Mouse (Mus musculus) MEL (cell line): ENCODE results near the gene Tmem11. TPM values are rescaled to one million over a fixed set of nuclear protein-coding genes. Genes with fewer than 3 reads are reported as not detected.

Source experiments
- DNase-seq: peaks from one replicate; pipeline ENCODE4 v3.0.0; 2011; ENCODE audit warnings: low read depth, low spot score
- H3K27ac ChIP-seq: 2 replicates; pipeline ENCODE4 v1.5.1; 2012; ENCODE audit warnings: low read depth, mild to moderate bottlenecking, control low read depth, low read length, moderate library complexity; ENCODE audit not compliant: control insufficient read depth
- H3K27me3 ChIP-seq, 2 experiments: fragments of 150-350 bp in 1 of 2; sonication (generic) in 1 of 2; 2 replicates each; pipeline ENCODE4 v1.6.1; 2012; ENCODE audit warnings: low read length in 2 of 2, mild to moderate bottlenecking in 2 of 2, improper control_type of control experiment in 1 of 2, moderate library complexity in 1 of 2; ENCODE audit not compliant: insufficient read depth in 2 of 2, control insufficient read depth in 1 of 2
- H3K36me3 ChIP-seq, 2 experiments: 2 replicates each; pipeline ENCODE4 v1.6.1; 2012 to 2014; ENCODE audit warnings: low read length in 2 of 2, improper control_type of control experiment in 1 of 2, inconsistent platforms in 1 of 2, mild to moderate bottlenecking in 1 of 2; ENCODE audit not compliant: insufficient read depth in 2 of 2, control insufficient read depth in 1 of 2
- H3K4me1 ChIP-seq, 2 experiments: fragments of 150-350 bp in 1 of 2; sonication (generic) in 1 of 2; 2 replicates each; pipeline ENCODE4 v1.6.1; 2012; ENCODE audit warnings: low read length in 2 of 2, improper control_type of control experiment in 1 of 2, mild to moderate bottlenecking in 1 of 2; ENCODE audit not compliant: insufficient read depth in 2 of 2, control insufficient read depth in 1 of 2
- H3K4me3 ChIP-seq, 2 experiments: fragments of 150-350 bp in 1 of 2; sonication (generic) in 1 of 2; 2 replicates each; pipeline ENCODE4 v1.5.1; 2012; ENCODE audit warnings: low read depth in 2 of 2, low read length in 2 of 2, mild to moderate bottlenecking in 2 of 2, moderate library complexity in 2 of 2, control low read depth in 1 of 2, improper control_type of control experiment in 1 of 2; ENCODE audit not compliant: control insufficient read depth in 1 of 2, insufficient read depth in 1 of 2
- H3K79me2 ChIP-seq: 2 replicates; pipeline ENCODE4 v1.6.1; 2012; ENCODE audit warnings: mild to moderate bottlenecking, low read length, moderate library complexity; ENCODE audit not compliant: control insufficient read depth, poor library complexity, insufficient read depth
- H3K9ac ChIP-seq: 2 replicates; pipeline ENCODE4 v1.6.1; 2012; ENCODE audit warnings: low read depth, mild to moderate bottlenecking, control low read depth, low read length, moderate library complexity; ENCODE audit not compliant: control insufficient read depth, poor library complexity, severe bottlenecking
- H3K9me3 ChIP-seq: fragments of 150-350 bp; sonication (generic); replicated peaks from 2 replicates; pipeline ENCODE4 v1.6.1; 2012; ENCODE audit warnings: mild to moderate bottlenecking, low read length, improper control_type of control experiment, moderate library complexity; ENCODE audit not compliant: insufficient read depth
- CHD2 ChIP-seq: IDR thresholded peaks from 2 replicates; pipeline ENCODE4 v1.6.1; 2011; ENCODE audit warnings: low read length, improper control_type of control experiment
- E2F4 ChIP-seq: IDR thresholded peaks from 2 replicates; pipeline ENCODE4 v1.6.1; 2011; ENCODE audit warnings: low read depth, low read length, improper control_type of control experiment, borderline replicate concordance
- HCFC1 ChIP-seq: IDR thresholded peaks from 2 replicates; pipeline ENCODE4 v1.6.1; 2012; ENCODE audit warnings: low read depth, mild to moderate bottlenecking, inconsistent platforms, low read length, improper control_type of control experiment, moderate library complexity
- KAT2A ChIP-seq: conservative IDR thresholded peaks from 2 replicates; pipeline ENCODE4 v1.6.1; 2012; ENCODE audit warnings: low read depth, low read length, improper control_type of control experiment, inconsistent platforms
- MAZ ChIP-seq: IDR thresholded peaks from 2 replicates; pipeline ENCODE4 v1.6.1; 2012; ENCODE audit warnings: low read depth, mild to moderate bottlenecking, inconsistent platforms, low read length, improper control_type of control experiment
- MEF2A ChIP-seq: IDR thresholded peaks from 2 replicates; pipeline ENCODE4 v1.6.1; 2014; ENCODE audit warnings: low read depth, mild to moderate bottlenecking, inconsistent platforms, low read length, improper control_type of control experiment; ENCODE audit not compliant: poor library complexity, insufficient replicate concordance, severe bottlenecking; ENCODE audit errors: extremely low read depth
- NELFE ChIP-seq: IDR thresholded peaks from 2 replicates; pipeline ENCODE4 v1.6.1; 2011; ENCODE audit warnings: low read depth, low read length, improper control_type of control experiment
- POLR2A ChIP-seq, 2 experiments: IDR thresholded peaks; 2 replicates each; pipeline ENCODE4 v1.6.1; 2011 to 2012; ENCODE audit warnings: low read length in 2 of 2, mild to moderate bottlenecking in 2 of 2, control low read depth in 1 of 2, improper control_type of control experiment in 1 of 2, low read depth in 1 of 2, moderate library complexity in 1 of 2; ENCODE audit not compliant: control insufficient read depth in 1 of 2, insufficient read depth in 1 of 2, poor library complexity in 1 of 2
- RCOR1 ChIP-seq: IDR thresholded peaks from 2 replicates; pipeline ENCODE4 v1.6.1; 2012; ENCODE audit warnings: low read depth, mild to moderate bottlenecking, inconsistent platforms, low read length, improper control_type of control experiment
- TAL1 ChIP-seq: IDR thresholded peaks from 2 replicates; pipeline ENCODE4 v1.6.1; 2012; ENCODE audit warnings: mild to moderate bottlenecking, inconsistent platforms, low read length, moderate library complexity, mixed read lengths
- TBP ChIP-seq: IDR thresholded peaks from 2 replicates; pipeline ENCODE4 v1.8.0; 2011; ENCODE audit warnings: low read depth, low read length, improper control_type of control experiment
- USF1 ChIP-seq: IDR thresholded peaks from 2 replicates; pipeline ENCODE4 v1.6.1; 2014; ENCODE audit warnings: low read depth, mild to moderate bottlenecking, inconsistent platforms, low read length, improper control_type of control experiment, moderate library complexity
- ZMIZ1 ChIP-seq: IDR thresholded peaks from 2 replicates; pipeline ENCODE4 v1.6.1; 2012; ENCODE audit warnings: low read depth, mild to moderate bottlenecking, inconsistent platforms, low read length, improper control_type of control experiment, moderate library complexity
- ZNF384 ChIP-seq: IDR thresholded peaks from 2 replicates; pipeline ENCODE4 v1.6.1; 2012; ENCODE audit warnings: low read depth, mild to moderate bottlenecking, inconsistent platforms, low read length, improper control_type of control experiment
- polyA plus RNA-seq, 2 experiments: library from polyadenylated mRNA; stranded (reverse) in 1 of 2; unstranded in 1 of 2; fragments of >175 nt in 1 of 2; fragments of >200 nt in 1 of 2; gene quantifications; 2 replicates each; pipeline versions ENCODE4 v1.2.1 to v1.2.4; 2012; ENCODE audit warnings: low replicate concordance in 2 of 2, low read depth in 1 of 2; ENCODE audit not compliant: insufficient read length in 2 of 2, insufficient read depth in 1 of 2, missing spikeins in 1 of 2
- total RNA-seq: library from RNA; depleted of rRNA; stranded (reverse); fragments of 300-350 nt; gene quantifications from 2 replicates; pipeline ENCODE4 v1.2.3, GENCODE M21; 2012

Gene Tmem11
- total and polyA plus RNA-seq, 3 experiments = 117 to 125 TPM; not detected in 1

DNA sequence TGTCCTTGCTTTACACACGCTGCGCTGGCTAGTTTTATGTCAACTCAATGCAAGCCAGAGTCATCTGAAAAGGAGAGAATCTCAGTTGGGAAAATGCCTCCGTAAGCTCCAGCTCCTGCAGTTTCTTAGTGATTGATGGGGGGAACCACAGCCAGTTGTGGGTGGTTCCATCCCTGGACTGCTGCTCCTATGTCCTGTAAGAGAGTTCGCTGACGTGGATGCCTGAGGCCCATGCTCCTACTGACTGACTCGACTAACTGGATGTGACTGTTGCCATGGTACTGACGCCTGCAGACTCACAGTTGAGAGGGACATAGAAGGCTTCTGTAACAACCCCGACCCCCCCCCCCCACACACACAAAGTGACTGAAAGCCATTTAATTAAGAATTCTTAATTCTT is 11.2 kb downstream of the Tmem11 start:
- no peaks in the 10 kb centered on the region for H3K4me1 ChIP-seq
- H3K9me3 ChIP-seq = no peaks in the 10 kb centered on the region
- H3K27me3 ChIP-seq = no peaks in the 10 kb centered on the region

DNA sequence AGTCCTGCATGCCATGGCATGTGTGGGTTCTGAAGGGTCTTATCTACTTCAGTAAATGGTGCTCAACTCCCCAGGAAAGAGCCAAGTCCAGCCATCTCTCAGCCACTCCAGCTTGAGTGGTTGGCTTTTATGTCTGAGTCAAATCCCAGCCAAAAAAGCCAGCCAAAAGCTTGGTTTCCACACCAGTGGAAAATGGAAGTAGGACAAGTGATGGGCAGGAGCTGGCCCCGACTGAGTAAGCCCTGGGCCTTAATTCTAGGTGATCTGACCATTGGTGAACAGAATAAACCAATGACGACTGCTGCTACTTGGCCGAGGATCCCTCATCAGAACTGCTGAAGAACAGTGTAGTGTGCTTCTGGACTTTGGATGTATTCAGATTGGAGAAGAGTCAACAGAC is 11.6 kb downstream of the Tmem11 start:
- DNase-seq = no peak
- no peaks in the 10 kb centered on the region for H3K27me3 ChIP-seq
- H3K36me3 ChIP-seq = peaks cover 0 to 42% of the 10 kb centered on the region in 2 experiments; a peak in 2 of 4 replicates
- H3K4me3 ChIP-seq = no peak overlapping the region
- no peak overlapping the region for H3K9ac ChIP-seq
- H3K79me2 ChIP-seq = peaks cover 77% of the 10 kb centered on the region
- H3K27ac ChIP-seq = no peak overlapping the region
- no peaks in the 10 kb centered on the region for H3K9me3 ChIP-seq
- TF ChIP-seq MEF2A (no peak), MAZ (no peak), TBP (no peak), ZNF384 (no peak), RCOR1 (no peak)
- H3K4me1 ChIP-seq = no peaks in the 10 kb centered on the region

More for the DNA sequence above, 11.2 kb downstream of the Tmem11 start:
- Histone ChIP-seq H3K27ac (no peak overlapping the region), H3K36me3 (peaks cover 0 to 45% of the 10 kb centered on the region in 2 experiments; a peak in 2 of 4 replicates), H3K79me2 (peaks cover 80% of the 10 kb centered on the region), H3K9ac (no peak overlapping the region), H3K4me3 (no peak overlapping the region)
- no peak for TF ChIP-seq MEF2A
- TF ChIP-seq TAL1 = no peak
- no peak for TF ChIP-seq ZMIZ1
- no peak for TF ChIP-seq NELFE
- no peak for TF ChIP-seq E2F4
- DNase-seq = no peak

DNA sequence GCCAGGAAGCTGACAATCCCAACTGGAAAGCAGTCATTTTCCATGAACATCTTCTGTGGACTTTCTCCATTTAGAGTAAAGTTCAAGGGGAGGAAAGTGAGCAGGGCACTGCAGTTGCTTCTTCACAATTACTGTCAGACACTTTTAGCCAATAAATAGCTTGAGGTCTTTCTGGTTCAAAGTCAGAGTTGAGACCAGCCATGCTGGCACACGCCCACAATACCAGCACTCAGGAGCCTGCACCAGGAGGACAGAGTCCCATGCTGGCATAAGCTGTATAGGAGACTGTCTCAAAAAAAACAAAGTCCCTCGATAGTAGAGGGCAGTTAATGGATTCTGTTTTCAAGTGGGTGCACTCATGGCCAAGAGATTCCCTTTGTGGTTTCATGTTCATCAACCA is 13.1 kb downstream of the Tmem11 start:
- no peak for DNase-seq
- no peaks in the 10 kb centered on the region for H3K27me3 ChIP-seq
- no peak overlapping the region for H3K9ac ChIP-seq
- H3K27ac ChIP-seq = no peak overlapping the region
- no peaks in the 10 kb centered on the region for H3K4me1 ChIP-seq
- H3K4me3 ChIP-seq = no peak overlapping the region
- no peak for TF ChIP-seq HCFC1
- TF ChIP-seq USF1 = no peak
- TF ChIP-seq KAT2A = no peak
- TF ChIP-seq POLR2A (IDR thresholded peaks at IDR 0.05; ENCODE audit: control insufficient read depth in 1 of 2, insufficient read depth in 1 of 2, low read depth in 1 of 2, low read length in 2 of 2, poor library complexity in 1 of 2) = peak in 1 of 2 experiments; percentile 38; a peak in 1 of 4 replicates
- TF ChIP-seq CHD2 = no peak
- H3K9me3 ChIP-seq = no peaks in the 10 kb centered on the region
- H3K79me2 ChIP-seq = peaks cover 64% of the 10 kb centered on the region
- H3K36me3 ChIP-seq = peaks cover 0 to 30% of the 10 kb centered on the region in 2 experiments; a peak in 2 of 4 replicates
